Mouse (Mus musculus) kidney, embryonic 16.5 days (tissue): ENCODE measurements around the gene Fgfrl1. TPM values are rescaled to one million over a fixed set of nuclear protein-coding genes. Genes with fewer than 3 reads are reported as not detected.
"Not testable (repeated sequence)": the region's sequence is repeated elsewhere in the genome, so short reads cannot be mapped to it uniquely, and the experiment has no call there.

ENCODE experiments used
- ATAC-seq: fragments of 200-750 bp; cut with Nextera tagmentation; 2 replicates; pipeline ENCODE4 v1.8.0; 2017; ENCODE audit warnings: moderate TSS enrichment; ENCODE audit not compliant: low FRiP score, low TSS enrichment
- H3K27ac ChIP-seq: fragments of 300-500 bp; sonication (generic); 2 replicates; pipeline ENCODE4 v1.5.1; 2014; ENCODE audit warnings: low read length
- H3K27me3 ChIP-seq: fragments of 300-500 bp; sonication (generic); 2 replicates; pipeline ENCODE4 v1.6.1; 2014; ENCODE audit warnings: low read length, control low read depth, mixed read lengths; ENCODE audit not compliant: insufficient read depth
- H3K36me3 ChIP-seq: fragments of 300-500 bp; sonication (generic); 2 replicates; pipeline ENCODE4 v1.6.1; 2014; ENCODE audit warnings: low read length, control low read depth, mixed read lengths; ENCODE audit not compliant: insufficient read depth
- H3K4me1 ChIP-seq: fragments of 300-500 bp; sonication (generic); 2 replicates; pipeline ENCODE4 v1.6.1; 2014; ENCODE audit warnings: low read length, control low read depth, mixed read lengths; ENCODE audit not compliant: insufficient read depth
- H3K4me2 ChIP-seq: fragments of 300-500 bp; sonication (generic); replicated peaks from 2 replicates; pipeline ENCODE4 v1.6.1; 2014; ENCODE audit warnings: low read depth, low read length
- H3K4me3 ChIP-seq: fragments of 300-500 bp; sonication (generic); 2 replicates; pipeline ENCODE4 v1.5.1; 2014; ENCODE audit warnings: mild to moderate bottlenecking, low read length
- H3K9ac ChIP-seq: fragments of 300-500 bp; sonication (generic); replicated peaks from 2 replicates; pipeline ENCODE4 v1.6.1; 2014; ENCODE audit warnings: low read length
- H3K9me3 ChIP-seq: fragments of 300-500 bp; sonication (generic); 2 replicates; pipeline ENCODE4 v1.6.1; 2016; ENCODE audit warnings: low read length, control low read depth
- WGBS: fragments of 180-500 bp; shearing (Covaris S2); extraction: QIAGEN DNeasy Blood & Tissue Kit; methylation state at CpG from one replicate; pipeline ENCODE4 v1.1.7; 2014; 5-methylcytosine and 5-hydroxymethylcytosine counted together
- polyA plus RNA-seq: library from polyadenylated mRNA; unstranded; fragments of >200 nt; fragmentation: Nextera tagmentation; extraction: Ambion mirVana; gene quantifications from 2 replicates; pipeline ENCODE4 v1.2.1, GENCODE M21; 2015

The Fgfrl1 gene
- polyA plus RNA-seq, 1 experiment from 2014 or later = 13.8 TPM

GRCm38 (mm10) chr5:108741844-108742243 lies 49.7 kb downstream of the Fgfrl1 start:
- WGBS = 76% methylated on average over 2 of the region's 2 CpGs
- no peak for ATAC-seq
- no peak overlapping the region for H3K27ac ChIP-seq

GRCm38 (mm10) chr5:108742596-108742995 lies 50.4 kb downstream of the Fgfrl1 start:
- 81% methylated on average over 2 of the region's 2 CpGs for WGBS
- Histone ChIP-seq H3K4me2 (no peak overlapping the region), H3K4me3 (no peak overlapping the region), H3K9ac (no peak overlapping the region), H3K9me3 (no peaks in the 10 kb centered on the region), H3K4me1 (no peaks in the 10 kb centered on the region), H3K36me3 (no peaks in the 10 kb centered on the region), H3K27ac (no peak overlapping the region), H3K27me3 (no peaks in the 10 kb centered on the region)
- no peak for ATAC-seq

More at GRCm38 (mm10) chr5:108741844-108742243, 49.7 kb downstream of the Fgfrl1 start:
- Histone ChIP-seq H3K9ac (no peak overlapping the region), H3K4me2 (no peak overlapping the region), H3K4me3 (no peak overlapping the region), H3K4me1 (no peaks in the 10 kb centered on the region), H3K27me3 (no peaks in the 10 kb centered on the region), H3K36me3 (no peaks in the 10 kb centered on the region), H3K9me3 (no peaks in the 10 kb centered on the region)

GRCm38 (mm10) chr5:108743856-108744255 lies 51.7 kb downstream of the Fgfrl1 start:
- Histone ChIP-seq H3K27ac (no peak overlapping the region), H3K9me3 (no peaks in the 10 kb centered on the region), H3K4me3 (no peak overlapping the region), H3K4me1 (no peaks in the 10 kb centered on the region), H3K9ac (no peak overlapping the region), H3K4me2 (no peak overlapping the region), H3K27me3 (no peaks in the 10 kb centered on the region), H3K36me3 (no peaks in the 10 kb centered on the region)
- 46% methylated on average over 2 of the region's 2 CpGs for WGBS
- no peak for ATAC-seq

GRCm38 (mm10) chr5:108744629-108745028 lies 52.4 kb downstream of the Fgfrl1 start:
- H3K4me3 ChIP-seq = no peak overlapping the region
- no peak for ATAC-seq
- no peaks in the 10 kb centered on the region for H3K9me3 ChIP-seq
- H3K27me3 ChIP-seq = no peaks in the 10 kb centered on the region
- no peaks in the 10 kb centered on the region for H3K4me1 ChIP-seq
- H3K36me3 ChIP-seq = no peaks in the 10 kb centered on the region
- no peak overlapping the region for H3K27ac ChIP-seq
- no peak overlapping the region for H3K4me2 ChIP-seq
- 74% methylated on average over 3 of the region's 3 CpGs for WGBS
- no peak overlapping the region for H3K9ac ChIP-seq

- H3K9me3 ChIP-seq = no peaks in the 10 kb centered on the region
- no peaks in the 10 kb centered on the region for H3K36me3 ChIP-seq
- H3K9ac ChIP-seq = no peak overlapping the region
- H3K4me3 ChIP-seq = no peak overlapping the region
- no peak overlapping the region for H3K27ac ChIP-seq
- H3K27me3 ChIP-seq = no peaks in the 10 kb centered on the region
- H3K4me1 ChIP-seq = no peaks in the 10 kb centered on the region
- H3K4me2 ChIP-seq = no peak overlapping the region
- no peak for ATAC-seq
- 74% methylated on average over 5 of the region's 5 CpGs for WGBS
These were observed 58.4 kb downstream of the Fgfrl1 start for GRCm38 (mm10) chr5:108750328-108751210.

GRCm38 (mm10) chr5:108751258-108751657 lies 59.1 kb downstream of the Fgfrl1 start:
- not testable (repeated sequence) for H3K4me3 ChIP-seq, H3K9me3 ChIP-seq, H3K36me3 ChIP-seq, H3K4me2 ChIP-seq, H3K27me3 ChIP-seq, H3K27ac ChIP-seq, ATAC-seq, H3K9ac ChIP-seq, H3K4me1 ChIP-seq
- WGBS = 84% methylated on average over 4 of the region's 4 CpGs

Other genes with a start within 250 kb of the Fgfrl1 start
- 0.37 and 0.40 TPM in 2 replicates for gene Mfsd7a, start 243.5 kb upstream of the Fgfrl1 start, polyA plus RNA-seq
- 18.0 and 21.9 TPM in 2 replicates for gene Pcgf3, start 231.2 kb upstream of the Fgfrl1 start, polyA plus RNA-seq
- 0.44 and 1.1 TPM in 2 replicates for gene Cplx1, start 142.4 kb upstream of the Fgfrl1 start, polyA plus RNA-seq
- gene Gak, start 62.6 kb upstream of the Fgfrl1 start, polyA plus RNA-seq = 63.3 and 67.3 TPM in 2 replicates
- gene Tmem175, start 62.6 kb upstream of the Fgfrl1 start, polyA plus RNA-seq = 31.9 and 32.7 TPM in 2 replicates
- gene Idua, start 32.1 kb upstream of the Fgfrl1 start, polyA plus RNA-seq = 12.0 and 12.9 TPM in 2 replicates
- 14.2 and 14.6 TPM in 2 replicates for gene Dgkq, start 22.7 kb upstream of the Fgfrl1 start, polyA plus RNA-seq
- 9.5 and 9.8 TPM in 2 replicates for gene Slc26a1, start 16.8 kb upstream of the Fgfrl1 start, polyA plus RNA-seq
- 0.24 TPM in 1 of 2 replicates, not detected in the other for gene Rnf212, start 82.6 kb downstream of the Fgfrl1 start, polyA plus RNA-seq
- not detected in 2 replicates for gene Tmed11, start 103.0 kb downstream of the Fgfrl1 start, polyA plus RNA-seq
- not detected in 2 replicates for gene Vmn2r8, start 116.5 kb downstream of the Fgfrl1 start, polyA plus RNA-seq
- gene Vmn2r9, start 160.2 kb downstream of the Fgfrl1 start, polyA plus RNA-seq = not detected in 2 replicates